Comparison of ENCODE assay signal across 23 mouse cellular contexts in genomic region chr13:95189111-95189510, GRCm38 (mm10).
DNase-seq lines count a peak whose midpoint lies in the region; ATAC-seq and TF ChIP-seq lines count a peak whose summit lies in the region.
"Had no signal": no experiment of that assay in that cellular context is flagged by ENCODE, and none has a peak within 500 bp of the region (broad histone marks: within the 10 kb centered on the region; RNA-seq: fewer than 3 reads in every experiment).

No protein-coding gene starts in this region.

- TF ChIP-seq EP300 in liver, postnatal 0 days (IDR thresholded peaks at IDR 0.05; ENCODE audit: low read depth) = no peak

- DNase-seq in adrenal gland, adult 2 months = peak; percentile 73
- DNase-seq in adrenal gland, postnatal 25 days = no peak
- DNase-seq in heart, adult 11 months = peak; percentile 40
- DNase-seq in heart, adult 18-20 months = no peak
- peak; percentile 37 for DNase-seq in adrenal gland, postnatal 14 days
- DNase-seq in urinary bladder, postnatal 36 days (ENCODE audit: low spot score in 2 of 2) = no peak
- DNase-seq in liver, postnatal 0 days = no peak
- DNase-seq: cerebellum, adult 18-20 months; cerebellum, adult 9-10 months; cerebellum, postnatal 14 days; forebrain, postnatal 0 days; gastrocnemius, adult 2 months; gastrocnemius, postnatal 14 days; heart, adult 2 months; heart, postnatal 14 days; heart, postnatal 4 days had no signal

- no peaks in the 10 kb centered on the region for H3K9me3 ChIP-seq in liver, postnatal 0 days (ENCODE audit: low read length)
- H3K9me3 ChIP-seq: heart, embryonic 10.5 days; heart, embryonic 13.5 days had no signal

- no peak overlapping the region for H3K4me3 ChIP-seq in liver, postnatal 0 days (ENCODE audit: low read depth, low read length)
- H3K4me3 ChIP-seq: gastrocnemius, adult 2 months; heart, adult 2 months; heart, embryonic 10.5 days; heart, embryonic 13.5 days had no signal

- H3K27me3 ChIP-seq in liver, postnatal 0 days (ENCODE audit: insufficient read depth, low read length) = no peaks in the 10 kb centered on the region

- 71% methylated on average over 2 of the region's 2 CpGs for WGBS in liver, postnatal 0 days (ENCODE audit: insufficient replicate concordance)

- no peak for TF ChIP-seq CTCF in liver, postnatal 0 days (IDR thresholded peaks at IDR 0.05; ENCODE audit: low read depth)

- ATAC-seq in liver, postnatal 0 days = no peak
- ATAC-seq: forebrain, embryonic 14.5 days; forebrain, postnatal 0 days; hindbrain, postnatal 0 days; inflammation-experienced regulatory T-cells, adult 6 months; intestine, embryonic 16.5 days had no signal

- no peaks in the 10 kb centered on the region for H3K36me3 ChIP-seq in liver, postnatal 0 days (replicated peaks; ENCODE audit: insufficient read depth, low read length)
- H3K36me3 ChIP-seq: heart, embryonic 10.5 days; heart, embryonic 13.5 days had no signal

- H3K27ac ChIP-seq in liver, postnatal 0 days (ENCODE audit: low read depth) = no peak overlapping the region
- H3K27ac ChIP-seq: gastrocnemius, adult 2 months; heart, adult 2 months; heart, embryonic 10.5 days; heart, embryonic 13.5 days; hindbrain, embryonic 14.5 days; hindbrain, postnatal 0 days had no signal

- no peaks in the 10 kb centered on the region for H3K4me1 ChIP-seq in liver, postnatal 0 days (ENCODE audit: insufficient read depth)
- H3K4me1 ChIP-seq: heart, embryonic 10.5 days; heart, embryonic 13.5 days had no signal

- no peak overlapping the region for H3K4me2 ChIP-seq in liver, postnatal 0 days (ENCODE audit: low read depth, low read length)
- H3K4me2 ChIP-seq: heart, embryonic 13.5 days; hindbrain, embryonic 14.5 days had no signal

- H3K9ac ChIP-seq in liver, postnatal 0 days (replicated peaks) = no peak overlapping the region
- H3K9ac ChIP-seq: forebrain, postnatal 0 days; heart, embryonic 13.5 days; hindbrain, embryonic 14.5 days had no signal

Comparison
In these comparisons a context has a peak if more than half of its experiments do, and no peak if none do; other contexts are left out.
1. DNase-seq: peak in adrenal gland, adult 2 months (single experiment), heart, adult 11 months (single experiment) and adrenal gland, postnatal 14 days (single experiment); none in adrenal gland, postnatal 25 days (single experiment), heart, adult 18-20 months (0 of 2), urinary bladder, postnatal 36 days (0 of 2) and liver, postnatal 0 days (single experiment).